Mouse (Mus musculus): ENCODE data around the gene Ago4.

GRCm38 (mm10) chr4:126496963-126497362, 36.3 kb downstream of the Ago4 start:
- TF ChIP-seq GATA1 (IDR thresholded peaks at IDR 0.05; ENCODE audit: borderline replicate concordance, low read length) (no peak), FLI1 (IDR thresholded peaks at IDR 0.05; ENCODE audit: low read length) (no peak)
